Mouse (Mus musculus): ENCODE results near the gene Ccdc40. TPM values are rescaled to one million over a fixed set of nuclear protein-coding genes. Genes with fewer than 3 reads are reported as not detected.

Gene Ccdc40
- total and polyA plus RNA-seq, 2 experiments, result 0.09 TPM; not detected in 1

DNA sequence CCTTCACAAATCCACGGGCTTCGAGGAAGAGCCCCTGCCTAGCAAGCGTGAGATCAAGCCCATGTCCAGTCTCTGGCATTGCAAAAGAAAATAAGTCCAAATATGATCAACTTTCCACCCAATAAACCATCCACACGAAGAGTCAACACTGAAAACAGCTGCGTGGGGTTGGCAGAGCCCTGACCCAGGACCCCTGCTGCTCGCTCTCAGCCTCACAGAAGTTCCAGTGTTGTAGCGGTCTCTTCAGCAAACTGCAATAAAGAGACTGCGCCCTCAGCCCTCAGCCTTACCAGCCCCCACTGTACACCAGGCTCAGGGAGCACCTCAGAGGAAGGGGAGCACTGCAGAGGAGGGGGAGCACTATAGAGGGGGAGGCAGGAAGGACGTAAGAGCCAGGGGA is 2.7 kb upstream of the Ccdc40 start:
- Histone ChIP-seq H3K27ac (replicated peaks; ENCODE audit: insufficient read depth, low read depth, low read length) (no peak overlapping the region), H3K4me1 (ENCODE audit: control insufficient read depth, insufficient read depth, low read length) (peaks cover 14% of the 10 kb centered on the region), H3K9ac (ENCODE audit: low read depth, low read length) (no peak overlapping the region), H3K36me3 (ENCODE audit: control insufficient read depth, insufficient read depth, low read length) (no peaks in the 10 kb centered on the region), H3K79me2 (ENCODE audit: control insufficient read depth, insufficient read depth, low read length) (peaks cover 14% of the 10 kb centered on the region), H3K27me3 (ENCODE audit: control insufficient read depth, insufficient read depth, low read length) (no peaks in the 10 kb centered on the region), H3K4me3 (ENCODE audit: insufficient read depth, low read depth, low read length) (no peak overlapping the region)
- WGBS, result 91% methylated on average over 9 of the region's 9 CpGs
- TF ChIP-seq POLR2A (IDR thresholded peaks at IDR 0.05; ENCODE audit: extremely low read depth, insufficient read depth, low read length) (no peak), CTCF (IDR thresholded peaks at IDR 0.05; ENCODE audit: low read depth, low read length) (no peak)
- no peak for DNase-seq (ENCODE audit: extremely low read depth, low read depth, low spot score)

DNA sequence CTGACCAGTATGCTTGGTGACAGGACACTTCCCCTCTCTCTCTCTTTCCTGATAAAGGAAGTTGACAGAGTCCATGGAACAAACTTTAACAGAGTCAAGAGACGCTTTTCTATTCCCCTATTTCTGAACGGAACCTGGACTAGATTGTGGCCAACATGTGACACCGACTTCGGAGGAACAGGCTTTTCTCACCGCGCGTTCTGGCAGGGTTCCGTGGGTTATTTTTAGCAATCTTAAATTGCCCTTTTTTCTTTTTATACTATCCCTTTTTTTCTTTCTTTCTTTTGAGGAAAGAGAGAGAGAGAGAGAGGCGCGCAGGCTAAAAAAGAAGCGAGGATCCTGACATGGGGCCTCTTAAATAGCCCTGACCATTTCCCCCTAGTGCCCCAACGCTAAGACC is 781 bp upstream of the Ccdc40 start:
- peaks cover 14% of the 10 kb centered on the region for H3K79me2 ChIP-seq (ENCODE audit: control insufficient read depth, insufficient read depth, low read length)
- peak overlapping the region; percentile 59; the same call in 1 of the 2 replicates for H3K27ac ChIP-seq (replicated peaks; ENCODE audit: insufficient read depth, low read depth, low read length)
- H3K4me3 ChIP-seq (ENCODE audit: insufficient read depth, low read depth, low read length), result peak overlapping the region; percentile 68
- peak overlapping the region; percentile 92 for H3K9ac ChIP-seq (ENCODE audit: low read depth, low read length)
- 5% methylated on average over 12 of the region's 12 CpGs for WGBS
- peaks cover 10% of the 10 kb centered on the region for H3K4me1 ChIP-seq (ENCODE audit: control insufficient read depth, insufficient read depth, low read length)
- no peak for TF ChIP-seq CTCF (IDR thresholded peaks at IDR 0.05; ENCODE audit: low read depth, low read length)
- no peak for TF ChIP-seq POLR2A (IDR thresholded peaks at IDR 0.05; ENCODE audit: extremely low read depth, insufficient read depth, low read length)
- H3K27me3 ChIP-seq (ENCODE audit: control insufficient read depth, insufficient read depth, low read length), result no peaks in the 10 kb centered on the region
- no peaks in the 10 kb centered on the region for H3K36me3 ChIP-seq (ENCODE audit: control insufficient read depth, insufficient read depth, low read length)
- peak; percentile 56 for DNase-seq (ENCODE audit: extremely low read depth, low read depth, low spot score)

DNA sequence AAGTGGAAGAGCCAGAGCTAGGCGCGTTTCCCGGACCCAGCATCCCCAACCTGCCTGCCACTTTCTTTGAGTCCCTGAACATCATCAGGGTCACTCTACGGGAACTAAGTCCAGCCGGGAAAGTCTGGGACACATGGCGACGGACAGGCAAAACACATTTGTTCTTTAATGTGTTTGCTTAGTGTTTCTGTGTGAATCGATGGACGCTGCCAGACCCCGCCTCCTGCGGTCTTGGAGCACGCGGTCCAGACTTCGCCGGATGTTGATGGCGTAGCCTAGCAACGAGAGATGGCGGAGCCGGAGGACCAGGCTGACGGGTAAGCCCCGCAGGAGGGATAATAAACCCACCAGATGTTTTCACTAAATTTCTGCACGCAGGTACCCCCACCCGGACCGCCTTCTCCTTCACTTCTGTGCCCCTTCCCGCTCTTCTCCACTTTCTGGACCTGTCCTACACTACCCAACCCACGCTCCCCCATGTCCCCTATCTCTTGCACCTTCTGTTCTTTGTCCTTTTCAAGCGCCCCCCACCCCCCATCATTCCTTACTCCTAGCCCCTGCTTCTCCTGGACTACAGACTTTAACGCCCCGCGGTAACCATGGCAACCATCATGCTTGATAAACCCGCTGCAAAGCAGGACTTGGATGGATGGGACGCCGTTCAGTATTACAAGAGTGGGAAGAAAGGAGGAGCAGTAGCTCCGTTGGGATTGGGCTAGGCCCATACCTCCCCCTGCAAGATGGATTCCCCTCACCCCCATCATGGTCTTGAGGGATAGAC is 664 bp downstream of the Ccdc40 start:
- H3K4me3 ChIP-seq (ENCODE audit: insufficient read depth, low read depth, low read length), result peak overlapping the region; percentile 68
- H3K79me2 ChIP-seq (ENCODE audit: control insufficient read depth, insufficient read depth, low read length), result peaks cover 9% of the 10 kb centered on the region
- peaks cover 8% of the 10 kb centered on the region for H3K4me1 ChIP-seq (ENCODE audit: control insufficient read depth, insufficient read depth, low read length)
- H3K36me3 ChIP-seq (ENCODE audit: control insufficient read depth, insufficient read depth, low read length), result no peaks in the 10 kb centered on the region
- peak; percentile 80 for DNase-seq (ENCODE audit: extremely low read depth, low read depth, low spot score)
- H3K27ac ChIP-seq (replicated peaks; ENCODE audit: insufficient read depth, low read depth, low read length), result peak overlapping the region; percentile 45
- WGBS, result 5% methylated on average over 34 of the region's 34 CpGs
- H3K27me3 ChIP-seq (ENCODE audit: control insufficient read depth, insufficient read depth, low read length), result no peaks in the 10 kb centered on the region
- TF ChIP-seq POLR2A (IDR thresholded peaks at IDR 0.05; ENCODE audit: extremely low read depth, insufficient read depth, low read length), result no peak
- no peak for TF ChIP-seq CTCF (IDR thresholded peaks at IDR 0.05; ENCODE audit: low read depth, low read length)
- peak overlapping the region; percentile 67; the same call in 1 of the 2 replicates for H3K9ac ChIP-seq (ENCODE audit: low read depth, low read length)

DNA sequence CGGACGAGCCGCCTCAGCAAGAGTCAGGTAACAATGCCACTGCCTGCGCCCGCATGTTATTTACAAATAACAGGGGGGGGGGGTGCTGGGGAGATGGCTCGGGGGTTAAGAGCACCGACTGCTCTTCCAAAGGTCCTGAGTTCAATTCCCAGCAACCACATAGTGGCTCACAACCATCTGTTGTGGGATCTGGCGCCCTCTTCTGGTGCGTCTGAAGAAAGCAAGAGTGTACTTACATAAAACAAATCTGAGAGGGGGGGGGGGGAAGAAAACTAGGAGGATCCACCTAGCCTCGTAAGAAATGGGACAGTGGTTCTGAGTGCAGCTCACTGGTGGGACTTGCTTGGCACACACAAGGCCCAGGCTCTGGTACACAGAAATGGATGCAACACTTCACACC is 6.4 kb downstream of the Ccdc40 start:
- 95% methylated on average over 10 of the region's 10 CpGs for WGBS
- no peak for TF ChIP-seq POLR2A (IDR thresholded peaks at IDR 0.05; ENCODE audit: extremely low read depth, insufficient read depth, low read length)
- no peak for TF ChIP-seq CTCF (IDR thresholded peaks at IDR 0.05; ENCODE audit: low read depth, low read length)
- H3K27me3 ChIP-seq (ENCODE audit: control insufficient read depth, insufficient read depth, low read length), result no peaks in the 10 kb centered on the region

DNA sequence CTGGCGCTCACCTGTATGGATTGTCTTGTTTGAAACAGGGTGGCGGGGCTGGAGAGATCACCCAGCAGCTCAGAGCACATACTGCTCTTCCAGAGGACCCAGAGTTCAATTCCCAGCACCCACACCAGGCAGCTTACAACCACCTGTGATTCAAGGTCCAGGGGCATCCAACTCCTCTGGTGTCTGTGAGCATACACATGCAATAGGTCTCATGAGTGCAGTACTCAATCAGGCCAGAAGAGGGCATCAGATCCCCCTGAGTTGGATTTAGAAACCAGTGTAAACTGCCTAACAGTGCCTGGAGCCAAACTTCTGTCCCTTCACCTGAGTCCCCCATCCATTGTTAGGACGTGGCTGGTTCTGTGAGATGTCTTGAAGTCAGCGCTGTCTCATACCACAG is 7.2 kb downstream of the Ccdc40 start:
- no peak overlapping the region for H3K4me3 ChIP-seq (ENCODE audit: insufficient read depth, low read depth, low read length)
- no peaks in the 10 kb centered on the region for H3K27me3 ChIP-seq (ENCODE audit: control insufficient read depth, insufficient read depth, low read length)
- H3K9ac ChIP-seq (ENCODE audit: low read depth, low read length), result no peak overlapping the region
- no peaks in the 10 kb centered on the region for H3K36me3 ChIP-seq (ENCODE audit: control insufficient read depth, insufficient read depth, low read length)
- no peak overlapping the region for H3K27ac ChIP-seq (replicated peaks; ENCODE audit: insufficient read depth, low read depth, low read length)
- no peaks in the 10 kb centered on the region for H3K4me1 ChIP-seq (ENCODE audit: control insufficient read depth, insufficient read depth, low read length)
- TF ChIP-seq POLR2A (IDR thresholded peaks at IDR 0.05; ENCODE audit: extremely low read depth, insufficient read depth, low read length) (no peak), CTCF (IDR thresholded peaks at IDR 0.05; ENCODE audit: low read depth, low read length) (peak; percentile 50; the same call in 1 of the 2 replicates)
- no peaks in the 10 kb centered on the region for H3K79me2 ChIP-seq (ENCODE audit: control insufficient read depth, insufficient read depth, low read length)
- WGBS, result 87% methylated on average over 4 of the region's 4 CpGs
- peak; percentile 46 for DNase-seq (ENCODE audit: extremely low read depth, low read depth, low spot score)

More for the DNA sequence above, 6.4 kb downstream of the Ccdc40 start:
- no peaks in the 10 kb centered on the region for H3K4me1 ChIP-seq (ENCODE audit: control insufficient read depth, insufficient read depth, low read length)
- H3K36me3 ChIP-seq (ENCODE audit: control insufficient read depth, insufficient read depth, low read length), result no peaks in the 10 kb centered on the region
- no peak overlapping the region for H3K27ac ChIP-seq (replicated peaks; ENCODE audit: insufficient read depth, low read depth, low read length)
- no peak overlapping the region for H3K4me3 ChIP-seq (ENCODE audit: insufficient read depth, low read depth, low read length)
- H3K9ac ChIP-seq (ENCODE audit: low read depth, low read length), result no peak overlapping the region
- H3K79me2 ChIP-seq (ENCODE audit: control insufficient read depth, insufficient read depth, low read length), result no peaks in the 10 kb centered on the region
- no peak for DNase-seq (ENCODE audit: extremely low read depth, low read depth, low spot score)

DNA sequence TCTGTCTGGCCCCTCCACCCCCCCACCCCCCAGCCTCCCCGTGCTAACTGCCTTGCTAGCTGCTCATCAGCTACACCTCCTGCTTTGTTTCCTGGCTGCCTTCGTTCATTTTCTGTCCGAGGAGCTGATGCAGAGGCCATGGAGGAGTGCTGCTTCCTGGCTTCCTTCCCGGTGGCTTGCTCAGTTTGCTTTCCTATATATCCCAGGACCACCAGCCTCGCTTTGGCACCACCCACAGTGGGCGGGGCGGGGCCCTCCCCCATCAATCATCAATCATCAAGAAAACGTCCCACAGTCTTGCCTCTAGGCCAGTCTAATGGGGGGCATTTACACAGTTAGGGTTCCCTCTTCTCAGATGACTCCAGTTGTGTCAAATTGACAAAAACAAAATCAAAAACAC is 8.0 kb downstream of the Ccdc40 start:
- WGBS, result 30% methylated on average over 8 of the region's 8 CpGs

More for the DNA sequence above, 8.0 kb downstream of the Ccdc40 start:
- no peak for DNase-seq (ENCODE audit: extremely low read depth, low read depth, low spot score)
- Histone ChIP-seq H3K27me3 (ENCODE audit: control insufficient read depth, insufficient read depth, low read length) (no peaks in the 10 kb centered on the region), H3K27ac (replicated peaks; ENCODE audit: insufficient read depth, low read depth, low read length) (no peak overlapping the region), H3K4me3 (ENCODE audit: insufficient read depth, low read depth, low read length) (no peak overlapping the region), H3K4me1 (ENCODE audit: control insufficient read depth, insufficient read depth, low read length) (no peaks in the 10 kb centered on the region), H3K79me2 (ENCODE audit: control insufficient read depth, insufficient read depth, low read length) (no peaks in the 10 kb centered on the region), H3K36me3 (ENCODE audit: control insufficient read depth, insufficient read depth, low read length) (no peaks in the 10 kb centered on the region), H3K9ac (ENCODE audit: low read depth, low read length) (no peak overlapping the region)
- TF ChIP-seq POLR2A (IDR thresholded peaks at IDR 0.05; ENCODE audit: extremely low read depth, insufficient read depth, low read length) (no peak), CTCF (IDR thresholded peaks at IDR 0.05; ENCODE audit: low read depth, low read length) (no peak)
